8 mouse cellular contexts compared by ENCODE assay signal in genomic region chr10:121461404-121462161, GRCm38 (mm10). TPM values are rescaled to one million over a fixed set of nuclear protein-coding genes. Genes with fewer than 3 reads are reported as not detected.
DNase-seq lines count a peak whose midpoint lies in the region; ATAC-seq and TF ChIP-seq lines count a peak whose summit lies in the region.

No protein-coding gene starts in this region.

- in situ Hi-C loops in ES-E14 (cut with MboI; ENCODE audit: low sequenced_read_pairs in 2 of 2, unreplicated experiment in 2 of 2), result no loop called here

- H3K27ac ChIP-seq in ES-E14 (ENCODE audit: insufficient read depth, low read depth, low read length, poor library complexity, severe bottlenecking), result no peak overlapping the region
- H3K27ac ChIP-seq in forebrain, embryonic 16.5 days (ENCODE audit: low read length), result no peak overlapping the region
- peak overlapping the region; percentile 54 for H3K27ac ChIP-seq in hindbrain, embryonic 15.5 days (replicated peaks)
- peak overlapping the region; percentile 22; the same call in 1 of the 2 replicates for H3K27ac ChIP-seq in liver, embryonic 11.5 days (ENCODE audit: low read depth, low read length)
- peak overlapping the region; percentile 16 for H3K27ac ChIP-seq in midbrain, embryonic 15.5 days

- DNase-seq in ES-E14 (ENCODE audit: low read depth, low spot score), result no peak
- peak; percentile 26 for DNase-seq in cerebellum, adult 11 months
- no peak for DNase-seq in liver, embryonic 11.5 days (ENCODE audit: low spot score)
- no peak for DNase-seq in spleen, postnatal 14 days (ENCODE audit: low spot score in 2 of 2)
- no peak for DNase-seq in frontal cortex, postnatal 36 days (ENCODE audit: low spot score in 2 of 2)

- ATAC-seq in forebrain, embryonic 16.5 days, result peak; percentile 53; the same call in 1 of the 2 replicates
- ATAC-seq in hindbrain, embryonic 15.5 days (ENCODE audit: low FRiP score, low read depth), result peak; percentile 60
- peak; percentile 29; the same call in 1 of the 2 replicates for ATAC-seq in liver, embryonic 11.5 days (replicated peaks; ENCODE audit: low FRiP score)
- peak; percentile 52; the same call in 1 of the 2 replicates for ATAC-seq in midbrain, embryonic 15.5 days (replicated peaks)

- H3K4me3 ChIP-seq in ES-E14 (ENCODE audit: insufficient read depth in 1 of 2, low read depth in 1 of 2, low read length in 2 of 2, poor library complexity in 1 of 2, severe bottlenecking in 1 of 2), result peak overlapping the region; percentile 4 to 17; a peak in 2 of 4 replicates
- H3K4me3 ChIP-seq in forebrain, embryonic 16.5 days (replicated peaks; ENCODE audit: low read length), result peak overlapping the region; percentile 4; the same call in 1 of the 2 replicates
- peak overlapping the region; percentile 5; the same call in 1 of the 2 replicates for H3K4me3 ChIP-seq in hindbrain, embryonic 15.5 days
- H3K4me3 ChIP-seq in liver, embryonic 11.5 days (ENCODE audit: low read depth, low read length), result no peak overlapping the region
- H3K4me3 ChIP-seq in midbrain, embryonic 15.5 days, result no peak overlapping the region

- H3K9ac ChIP-seq in ES-E14 (ENCODE audit: insufficient read depth, low read depth, low read length, poor library complexity, severe bottlenecking), result 0 out of 2 replicates have a peak overlapping the region, but pooled peaks have one; percentile 0
- no peak overlapping the region for H3K9ac ChIP-seq in forebrain, embryonic 16.5 days (replicated peaks; ENCODE audit: low read depth, low read length)
- no peak overlapping the region for H3K9ac ChIP-seq in hindbrain, embryonic 15.5 days
- no peak overlapping the region for H3K9ac ChIP-seq in liver, embryonic 11.5 days (ENCODE audit: low read depth, low read length)
- no peak overlapping the region for H3K9ac ChIP-seq in midbrain, embryonic 15.5 days

- H3K9me3 ChIP-seq in ES-E14 (ENCODE audit: control insufficient read depth, insufficient read depth, low read depth, low read length), result no peaks in the 10 kb centered on the region
- no peaks in the 10 kb centered on the region for H3K9me3 ChIP-seq in forebrain, embryonic 16.5 days (ENCODE audit: control insufficient read depth, low read length)
- no peaks in the 10 kb centered on the region for H3K9me3 ChIP-seq in hindbrain, embryonic 15.5 days
- no peaks in the 10 kb centered on the region for H3K9me3 ChIP-seq in liver, embryonic 11.5 days (ENCODE audit: control insufficient read depth, low read length)
- H3K9me3 ChIP-seq in midbrain, embryonic 15.5 days, result no peaks in the 10 kb centered on the region

- peaks cover 0 to 16% of the 10 kb centered on the region in 2 experiments; a peak in 2 of 4 replicates for H3K4me1 ChIP-seq in ES-E14 (ENCODE audit: control insufficient read depth in 2 of 2, insufficient read depth in 2 of 2, low read length in 2 of 2, poor library complexity in 1 of 2)
- H3K4me1 ChIP-seq in forebrain, embryonic 16.5 days (replicated peaks; ENCODE audit: control insufficient read depth, insufficient read depth, low read length), result peaks cover 20% of the 10 kb centered on the region
- H3K4me1 ChIP-seq in hindbrain, embryonic 15.5 days (replicated peaks), result peaks cover 30% of the 10 kb centered on the region
- H3K4me1 ChIP-seq in liver, embryonic 11.5 days (replicated peaks; ENCODE audit: control insufficient read depth, insufficient read depth, low read length), result peaks cover 21% of the 10 kb centered on the region
- peaks cover 22% of the 10 kb centered on the region for H3K4me1 ChIP-seq in midbrain, embryonic 15.5 days

- no peaks in the 10 kb centered on the region for H3K27me3 ChIP-seq in forebrain, embryonic 16.5 days (replicated peaks; ENCODE audit: control insufficient read depth, insufficient read depth, low read length)
- H3K27me3 ChIP-seq in hindbrain, embryonic 15.5 days, result no peaks in the 10 kb centered on the region
- no peaks in the 10 kb centered on the region for H3K27me3 ChIP-seq in liver, embryonic 11.5 days (replicated peaks; ENCODE audit: control insufficient read depth, insufficient read depth, low read length)
- no peaks in the 10 kb centered on the region for H3K27me3 ChIP-seq in midbrain, embryonic 15.5 days (replicated peaks)

- WGBS in forebrain, embryonic 16.5 days, result 8% methylated on average over 22 of the region's 22 CpGs
- WGBS in hindbrain, embryonic 15.5 days, result 4% methylated on average over 22 of the region's 22 CpGs
- WGBS in liver, embryonic 11.5 days, result 14% methylated on average over 22 of the region's 22 CpGs
- WGBS in midbrain, embryonic 15.5 days, result 4% methylated on average over 22 of the region's 22 CpGs

- peaks cover 2% of the 10 kb centered on the region; the same call in 1 of the 2 replicates for H3K36me3 ChIP-seq in ES-E14 (ENCODE audit: control insufficient read depth, insufficient read depth, low read length, poor library complexity, severe bottlenecking)
- no peaks in the 10 kb centered on the region for H3K36me3 ChIP-seq in forebrain, embryonic 16.5 days (ENCODE audit: control insufficient read depth, insufficient read depth)
- H3K36me3 ChIP-seq in hindbrain, embryonic 15.5 days, result no peaks in the 10 kb centered on the region
- H3K36me3 ChIP-seq in liver, embryonic 11.5 days (ENCODE audit: control insufficient read depth, insufficient read depth, low read length), result no peaks in the 10 kb centered on the region; the same call in 1 of the 2 replicates
- no peaks in the 10 kb centered on the region for H3K36me3 ChIP-seq in midbrain, embryonic 15.5 days (replicated peaks)

- peak overlapping the region; percentile 40 for H3K4me2 ChIP-seq in forebrain, embryonic 16.5 days (ENCODE audit: low read length)
- H3K4me2 ChIP-seq in hindbrain, embryonic 15.5 days, result peak overlapping the region; percentile 43
- peak overlapping the region; percentile 63 for H3K4me2 ChIP-seq in liver, embryonic 11.5 days
- peak overlapping the region; percentile 31 for H3K4me2 ChIP-seq in midbrain, embryonic 15.5 days

TF ChIP-seq in ES-E14, 5 proteins besides CTCF, POLR2A, EP300 and RAD21:
- TF ChIP-seq ZC3H11A (IDR thresholded peaks at IDR 0.05; ENCODE audit: borderline replicate concordance, low read depth, low read length) (no peak), CHD2 (IDR thresholded peaks at IDR 0.05; ENCODE audit: low read depth, low read length) (no peak), HCFC1 (IDR thresholded peaks at IDR 0.05; ENCODE audit: borderline replicate concordance, insufficient read depth, low read length) (no peak), ZNF384 (IDR thresholded peaks at IDR 0.05; ENCODE audit: low read depth, low read length) (no peak), MAFK (IDR thresholded peaks at IDR 0.05; ENCODE audit: insufficient read depth, low read depth, low read length) (no peak)

RNA-seq across cellular contexts. Expression of gene Rassf3, which starts 14.6 kb away (rescaled TPM):
- 11.9 and 13.1 TPM in 2 replicates for total RNA-seq in ES-E14 (2012; rRNA removed)
- polyA plus RNA-seq in forebrain, embryonic 16.5 days (2015; fragmentation: Nextera tagmentation; extraction: Ambion mirVana), result 4.1 and 5.3 TPM in 2 replicates
- polyA plus RNA-seq in hindbrain, embryonic 15.5 days (2015; fragmentation: Nextera tagmentation; extraction: Ambion mirVana), result 5.1 TPM in 2 replicates
- 14.0 and 15.4 TPM in 2 replicates for polyA plus RNA-seq in liver, embryonic 11.5 days (2014; fragmentation: Nextera tagmentation; extraction: Ambion mirVana)
- polyA plus RNA-seq in midbrain, embryonic 15.5 days (2015; fragmentation: Nextera tagmentation; extraction: Ambion mirVana), result 4.2 and 4.4 TPM in 2 replicates

Comparison
In these comparisons a context has a peak if more than half of its experiments do, and no peak if none do; other contexts are left out.
1. H3K27ac ChIP-seq: peak in hindbrain, embryonic 15.5 days (single experiment), liver, embryonic 11.5 days (single experiment) and midbrain, embryonic 15.5 days (single experiment); none in ES-E14 (single experiment) and forebrain, embryonic 16.5 days (single experiment).
2. H3K4me3 ChIP-seq: peak in ES-E14 (2 of 2), forebrain, embryonic 16.5 days (single experiment) and hindbrain, embryonic 15.5 days (single experiment); none in liver, embryonic 11.5 days (single experiment) and midbrain, embryonic 15.5 days (single experiment).
3. Peak in every context shown above with its lines, with median percentiles within 50 percentile points of each other: ATAC-seq and H3K4me2 ChIP-seq.